Mouse (Mus musculus) liver, adult 2 months (tissue): ENCODE measurements around the gene St5. TPM values are rescaled to one million over a fixed set of nuclear protein-coding genes. Genes with fewer than 3 reads are reported as not detected.

ENCODE experiments used
- DNase-seq: peaks from one replicate; pipeline ENCODE4 v3.0.0-alpha.2; 2011; ENCODE audit warnings: low read depth, low spot score; ENCODE audit errors: extremely low read depth
- H3K27ac ChIP-seq: fragments of 200-500 bp; replicated peaks from 2 replicates; pipeline ENCODE4 v1.5.1; 2012; ENCODE audit warnings: low read depth, mild to moderate bottlenecking, control low read depth, inconsistent platforms, low read length; ENCODE audit not compliant: insufficient read depth
- H3K27me3 ChIP-seq: fragments of 200-500 bp; 2 replicates; pipeline ENCODE4 v1.6.1; 2012; ENCODE audit warnings: mild to moderate bottlenecking, moderate library complexity, low read length, inconsistent platforms; ENCODE audit not compliant: control insufficient read depth, insufficient read depth
- H3K36me3 ChIP-seq: fragments of 200-500 bp; 2 replicates; pipeline ENCODE4 v1.6.1; 2012; ENCODE audit warnings: low read length, inconsistent platforms; ENCODE audit not compliant: control insufficient read depth, insufficient read depth
- H3K4me1 ChIP-seq: fragments of 200-500 bp; 2 replicates; pipeline ENCODE4 v1.6.1; 2011; ENCODE audit warnings: low read length; ENCODE audit not compliant: control insufficient read depth, insufficient read depth
- H3K4me3 ChIP-seq: fragments of 200-500 bp; 2 replicates; pipeline ENCODE4 v1.5.1; 2011; ENCODE audit warnings: low read depth, mild to moderate bottlenecking, control low read depth, low read length, moderate library complexity; ENCODE audit not compliant: insufficient read depth
- H3K79me2 ChIP-seq: fragments of 200-500 bp; 2 replicates; pipeline ENCODE4 v1.6.1; 2012; ENCODE audit warnings: inconsistent platforms, mild to moderate bottlenecking, low read length, moderate library complexity; ENCODE audit not compliant: control insufficient read depth, insufficient read depth
- H3K9ac ChIP-seq: fragments of 200-500 bp; 2 replicates; pipeline ENCODE4 v1.6.1; 2012; ENCODE audit warnings: low read depth, mild to moderate bottlenecking, control low read depth, inconsistent platforms, low read length
- CTCF ChIP-seq: fragments of 200-500 bp; IDR thresholded peaks from 2 replicates; pipeline ENCODE4 v1.5.1; 2011; ENCODE audit warnings: low read depth, low read length, control low read depth
- POLR2A ChIP-seq: fragments of 200-500 bp; IDR thresholded peaks from 2 replicates; pipeline ENCODE4 v1.6.1; 2011; ENCODE audit warnings: low read length, control low read depth; ENCODE audit not compliant: insufficient read depth; ENCODE audit errors: extremely low read depth
- WGBS: fragments of 180-500 bp; shearing (Covaris S2); methylation state at CpG from one replicate; pipeline ENCODE4 v1.1.7; 2018; 5-methylcytosine and 5-hydroxymethylcytosine counted together
- polyA plus RNA-seq: library from polyadenylated mRNA; depleted of rRNA; stranded (reverse); fragments of >200 nt; gene quantifications from 2 replicates; pipeline ENCODE4 v1.2.3, GENCODE M21; 2012
- total RNA-seq: library from RNA; depleted of rRNA; stranded (reverse); fragments of >200 nt; gene quantifications from 2 replicates; pipeline ENCODE4 v1.2.3, GENCODE M21; 2014

The St5 gene
- total and polyA plus RNA-seq, 2 experiments: 8.3 to 36.4 TPM

DNA sequence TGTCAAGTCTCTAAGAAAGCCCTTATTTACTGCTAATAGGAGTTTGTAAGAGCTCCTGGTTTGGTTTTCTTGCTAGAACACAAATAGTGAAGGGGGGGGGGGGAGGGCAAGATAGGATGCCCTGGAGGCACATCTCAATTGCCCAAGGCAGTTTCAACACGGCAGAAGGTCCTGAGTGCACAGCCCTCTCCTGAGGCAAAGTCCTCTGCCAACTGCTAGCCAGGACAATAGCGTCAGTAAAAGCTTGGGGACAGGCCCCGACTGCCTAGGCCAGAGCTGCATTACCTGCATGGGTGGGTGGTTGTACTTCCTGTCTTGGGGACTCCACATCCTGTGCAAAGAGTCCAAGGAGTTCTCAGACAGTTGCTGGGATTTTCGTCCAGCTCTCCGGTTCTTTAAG is 158.6 kb downstream of the St5 start:
- Histone ChIP-seq H3K4me1 (no peaks in the 10 kb centered on the region; the same call in 1 of the 2 replicates), H3K27ac (no peak overlapping the region), H3K79me2 (0 out of 2 replicates have a peak, but pooled peaks cover 3% of the 10 kb centered on the region), H3K36me3 (peaks cover 42% of the 10 kb centered on the region), H3K9ac (no peak overlapping the region), H3K27me3 (no peaks in the 10 kb centered on the region), H3K4me3 (no peak overlapping the region)
- no peak for TF ChIP-seq CTCF
- no peak for TF ChIP-seq POLR2A
- no peak for DNase-seq
- WGBS: 56% methylated on average over 5 of the region's 5 CpGs

DNA sequence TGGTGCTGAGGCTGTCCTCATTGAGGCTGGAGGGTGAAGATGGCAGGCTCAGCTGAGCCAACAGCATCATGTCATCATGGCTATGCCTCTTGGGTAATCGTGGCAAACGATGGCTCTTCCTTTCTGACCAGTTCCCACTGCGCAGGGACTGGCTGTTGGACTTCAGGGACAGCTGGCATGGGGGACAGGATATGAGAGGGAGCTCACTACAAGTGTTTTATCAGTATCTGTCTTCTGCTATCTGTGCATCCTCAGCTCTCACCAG is 161.1 kb downstream of the St5 start:
- Histone ChIP-seq H3K27me3 (no peaks in the 10 kb centered on the region), H3K4me1 (no peaks in the 10 kb centered on the region; the same call in 1 of the 2 replicates), H3K4me3 (no peak overlapping the region), H3K27ac (peak overlapping the region; percentile 27), H3K36me3 (peaks cover 43% of the 10 kb centered on the region), H3K79me2 (0 out of 2 replicates have a peak, but pooled peaks cover 3% of the 10 kb centered on the region), H3K9ac (no peak overlapping the region)
- 75% methylated on average over 3 of the region's 3 CpGs for WGBS
- no peak for DNase-seq
- no peak for TF ChIP-seq CTCF
- TF ChIP-seq POLR2A: no peak

DNA sequence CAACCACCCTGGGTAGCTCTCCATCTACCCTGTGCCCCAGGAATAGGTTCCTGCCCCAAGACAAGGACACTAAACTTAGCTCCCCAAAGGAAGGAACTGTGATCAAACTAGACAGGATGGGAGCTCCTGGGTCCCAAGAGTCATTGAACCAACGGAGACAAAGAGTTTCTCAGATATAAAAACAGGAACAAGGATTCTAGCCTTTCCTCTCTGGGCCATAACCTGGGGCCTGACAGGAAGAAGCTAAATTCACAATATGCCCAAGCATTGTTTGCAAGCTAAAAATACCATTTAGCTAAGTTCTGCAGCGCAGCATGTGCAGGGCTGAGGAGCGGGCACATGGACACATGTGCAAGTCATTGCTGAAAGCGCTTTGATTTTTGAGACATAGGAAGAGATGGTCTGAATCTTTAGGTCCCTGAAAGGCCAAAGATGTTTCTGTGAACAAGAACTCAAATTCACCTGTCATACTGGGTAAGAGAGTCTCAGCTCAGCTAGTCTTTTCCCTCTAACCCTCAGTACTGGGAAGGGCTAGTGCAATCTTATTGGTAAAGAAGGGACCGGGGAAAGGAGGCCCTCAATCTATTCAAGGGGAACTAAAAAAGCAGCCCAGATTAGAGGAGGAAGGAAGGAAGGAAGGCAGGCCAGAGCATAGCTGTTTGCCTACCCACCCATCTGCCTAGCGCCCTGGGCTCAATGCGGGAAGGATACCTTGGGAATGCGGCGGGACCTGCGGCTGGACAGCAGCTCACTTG is 161.6 kb downstream of the St5 start:
- Histone ChIP-seq H3K9ac (no peak overlapping the region), H3K36me3 (peaks cover 47% of the 10 kb centered on the region), H3K27ac (peak overlapping the region; percentile 27), H3K4me3 (no peak overlapping the region), H3K27me3 (no peaks in the 10 kb centered on the region), H3K4me1 (no peaks in the 10 kb centered on the region; the same call in 1 of the 2 replicates), H3K79me2 (0 out of 2 replicates have a peak, but pooled peaks cover 3% of the 10 kb centered on the region)
- 78% methylated on average over 10 of the region's 10 CpGs for WGBS
- DNase-seq: no peak
- TF ChIP-seq POLR2A (no peak), CTCF (no peak)

DNA sequence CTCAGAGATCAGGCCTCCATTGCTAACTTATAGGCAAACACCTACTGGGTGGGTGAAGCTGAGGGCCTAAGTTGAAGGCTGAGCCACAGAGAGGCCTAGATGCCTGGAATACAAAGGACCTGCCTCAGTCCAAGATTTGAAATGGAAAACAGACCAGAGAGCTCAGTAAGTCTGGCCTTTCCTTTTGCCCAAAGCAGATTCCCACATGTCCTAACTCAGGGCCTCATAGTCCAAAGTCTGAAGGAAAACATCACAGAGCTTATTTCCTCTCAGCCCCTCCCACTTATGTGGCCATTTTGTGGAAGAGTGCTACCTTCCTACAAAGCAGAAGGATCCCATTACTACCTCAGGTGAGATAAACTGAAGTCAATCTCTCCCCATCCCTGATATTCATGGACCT is 162.5 kb downstream of the St5 start:
- H3K9ac ChIP-seq: no peak overlapping the region
- H3K27ac ChIP-seq: 0 out of 2 replicates have a peak overlapping the region, but pooled peaks have one; percentile 13
- DNase-seq: no peak
- H3K4me3 ChIP-seq: no peak overlapping the region
- H3K4me1 ChIP-seq: no peaks in the 10 kb centered on the region; the same call in 1 of the 2 replicates
- no peaks in the 10 kb centered on the region for H3K27me3 ChIP-seq
- no peak for TF ChIP-seq CTCF
- TF ChIP-seq POLR2A: no peak
- H3K79me2 ChIP-seq: no peaks in the 10 kb centered on the region
- H3K36me3 ChIP-seq: peaks cover 51% of the 10 kb centered on the region

DNA sequence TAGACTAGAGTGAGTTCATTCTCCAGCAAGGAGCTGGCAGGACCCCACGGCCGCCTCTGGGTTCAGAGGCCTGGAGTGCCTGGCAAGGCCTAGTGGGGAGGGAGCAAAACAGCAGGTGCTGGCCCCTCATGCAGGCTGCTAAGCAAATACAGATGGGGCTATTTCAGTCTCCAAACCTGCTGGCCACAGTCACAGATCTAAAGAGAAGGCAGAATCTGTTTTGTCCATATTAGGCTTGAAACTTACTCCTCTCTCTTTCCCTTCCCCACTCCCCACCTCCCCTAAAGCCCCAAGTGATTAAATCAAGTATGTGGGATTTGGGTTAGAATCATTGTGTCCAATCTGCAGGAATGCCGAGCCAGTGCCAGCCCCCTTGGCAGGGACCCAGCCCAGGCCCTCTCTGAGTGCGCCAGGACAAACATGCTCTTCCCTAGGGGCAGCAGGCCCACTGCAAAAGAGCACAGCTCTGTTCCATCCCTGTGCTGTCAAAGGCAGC is 166.9 kb downstream of the St5 start:
- peaks cover 46% of the 10 kb centered on the region for H3K36me3 ChIP-seq
- H3K27me3 ChIP-seq: no peaks in the 10 kb centered on the region
- WGBS: 72% methylated on average over 4 of the region's 4 CpGs
- H3K79me2 ChIP-seq: no peaks in the 10 kb centered on the region
- H3K9ac ChIP-seq: no peak overlapping the region
- no peak for TF ChIP-seq POLR2A
- TF ChIP-seq CTCF: no peak
- H3K4me1 ChIP-seq: no peaks in the 10 kb centered on the region
- no peak for DNase-seq
- no peak overlapping the region for H3K27ac ChIP-seq
- no peak overlapping the region for H3K4me3 ChIP-seq

DNA sequence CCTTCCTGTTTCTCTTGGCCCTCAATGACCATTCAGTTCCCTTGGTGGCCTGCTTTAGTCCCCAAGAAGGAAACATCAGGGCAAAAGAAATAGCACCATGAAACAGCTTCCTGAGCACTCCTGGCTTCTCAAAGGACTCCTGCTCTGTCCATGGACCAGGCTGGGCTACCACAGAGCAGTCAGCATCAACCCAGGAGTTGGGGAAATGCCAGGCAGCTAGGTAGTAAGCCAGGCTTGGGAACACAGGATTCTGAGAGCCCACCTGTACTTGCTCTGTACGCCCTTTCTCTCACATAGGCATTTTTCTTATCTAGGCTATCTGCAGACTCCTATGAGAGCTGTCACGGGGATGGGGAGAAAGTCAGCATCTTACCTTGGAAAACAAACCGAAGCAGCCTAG is 168.5 kb downstream of the St5 start:
- H3K9ac ChIP-seq: no peak overlapping the region
- peaks cover 44% of the 10 kb centered on the region for H3K36me3 ChIP-seq
- 98% methylated on average over 3 of the region's 3 CpGs for WGBS
- H3K27ac ChIP-seq: no peak overlapping the region
- no peaks in the 10 kb centered on the region for H3K79me2 ChIP-seq
- H3K4me3 ChIP-seq: no peak overlapping the region
- no peak for DNase-seq
- TF ChIP-seq POLR2A: no peak
- no peak for TF ChIP-seq CTCF
- no peaks in the 10 kb centered on the region for H3K27me3 ChIP-seq
- no peaks in the 10 kb centered on the region for H3K4me1 ChIP-seq
